Mouse (Mus musculus): ENCODE measurements at regions not wholly inside any gene's neighbourhood (a gene's known extent, or its start where the extent isn't known, plus 50 kb on each side); places are given as distances from the start of the nearest gene placed in this dataset.

- peak; percentile 21 for DNase-seq
Measured at GRCm38 (mm10) chr13:42592945-42593344, 87.5 kb upstream of the Phactr1 start.

DNA sequence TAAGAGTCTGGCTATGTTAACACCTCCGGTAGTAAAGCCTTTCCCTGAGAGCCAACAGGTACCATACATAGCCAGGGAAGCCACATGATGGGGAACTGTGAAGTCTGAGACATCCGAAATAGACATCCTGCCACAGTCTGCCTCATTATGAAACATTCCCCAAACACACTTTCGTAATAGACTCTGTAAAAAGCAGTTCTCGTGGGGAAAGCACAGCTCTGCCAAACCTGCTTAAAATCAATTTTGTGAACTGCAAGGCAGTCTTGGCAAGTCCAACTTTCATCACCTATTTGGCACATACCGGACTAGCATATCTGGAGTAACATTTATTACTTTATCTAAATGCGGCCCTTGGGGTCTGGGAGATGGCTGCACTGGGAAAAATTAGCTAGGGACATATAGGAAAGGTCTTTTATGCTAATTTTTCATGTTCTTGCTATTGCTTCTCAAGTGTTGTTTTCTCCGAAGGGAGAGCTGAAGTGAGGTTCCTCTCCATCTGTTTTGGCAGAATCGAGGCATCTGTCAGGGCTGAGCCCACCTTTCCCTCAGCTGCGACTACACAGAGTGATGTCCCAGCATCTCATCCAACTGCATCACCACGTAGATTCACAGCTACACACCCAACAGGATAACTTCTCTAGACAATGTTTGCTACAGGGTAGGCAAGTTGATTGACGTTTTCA is 86.8 kb upstream of the Phactr1 start:
- DNase-seq, result no peak

GRCm38 (mm10) chr13:42595180-42595579 is 85.2 kb upstream of the Phactr1 start:
- no peak for DNase-seq

- DNase-seq, result no peak
Measured at GRCm38 (mm10) chr13:42597781-42598180, 82.6 kb upstream of the Phactr1 start.

GRCm38 (mm10) chr13:42603308-42603707 is 77.1 kb upstream of the Phactr1 start:
- DNase-seq, result no peak

DNA sequence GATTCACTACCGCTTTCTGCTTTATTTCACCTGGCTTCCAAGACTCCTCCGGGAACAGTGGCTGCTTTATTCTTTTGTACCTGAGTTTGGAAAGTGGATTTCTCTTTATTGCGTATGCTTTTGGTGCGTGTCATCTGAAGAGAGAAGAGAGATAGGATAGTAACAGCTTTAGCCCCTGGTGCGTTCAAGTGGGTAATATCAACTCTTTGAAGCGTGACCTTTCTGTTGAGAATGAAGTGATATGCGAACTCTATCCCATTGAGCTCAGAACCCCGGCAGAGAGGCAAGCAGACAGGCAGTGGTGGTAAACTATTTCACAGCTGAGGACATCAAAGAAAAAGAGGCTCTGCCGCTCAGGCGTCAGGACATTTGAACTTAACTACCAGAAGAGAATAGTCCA is 72.7 kb upstream of the Phactr1 start:
- DNase-seq, result no peak

- DNase-seq, result peak; percentile 20
Measured at GRCm38 (mm10) chr13:42608963-42609362, 71.5 kb upstream of the Phactr1 start.

GRCm38 (mm10) chr13:42613326-42613725 is 67.1 kb upstream of the Phactr1 start:
- no peak for DNase-seq

- no peak for DNase-seq
Measured at GRCm38 (mm10) chr13:42615826-42616225, 64.6 kb upstream of the Phactr1 start.

- no peak for DNase-seq
Measured at GRCm38 (mm10) chr13:42617225-42617624, 63.2 kb upstream of the Phactr1 start.

DNA sequence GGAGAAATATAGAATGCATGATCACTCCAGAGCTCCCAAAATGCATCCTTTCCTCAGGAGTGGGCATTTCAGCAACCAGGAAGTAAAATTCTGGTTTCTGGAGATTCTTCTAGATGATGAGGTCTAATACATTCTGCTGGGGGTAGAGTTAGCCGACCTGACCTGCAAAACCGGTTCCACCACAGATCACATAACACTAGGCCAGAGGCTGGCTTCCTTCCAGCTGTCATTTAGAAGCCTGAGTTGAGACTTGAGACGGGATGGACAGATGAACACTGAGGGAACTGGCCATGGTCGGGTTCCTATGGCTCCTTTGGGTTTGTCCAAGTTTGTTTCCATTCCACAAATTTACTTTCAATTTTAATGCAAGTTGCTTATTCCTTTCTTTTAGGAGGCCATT is 62.6 kb upstream of the Phactr1 start:
- peak; percentile 62 for DNase-seq

DNA sequence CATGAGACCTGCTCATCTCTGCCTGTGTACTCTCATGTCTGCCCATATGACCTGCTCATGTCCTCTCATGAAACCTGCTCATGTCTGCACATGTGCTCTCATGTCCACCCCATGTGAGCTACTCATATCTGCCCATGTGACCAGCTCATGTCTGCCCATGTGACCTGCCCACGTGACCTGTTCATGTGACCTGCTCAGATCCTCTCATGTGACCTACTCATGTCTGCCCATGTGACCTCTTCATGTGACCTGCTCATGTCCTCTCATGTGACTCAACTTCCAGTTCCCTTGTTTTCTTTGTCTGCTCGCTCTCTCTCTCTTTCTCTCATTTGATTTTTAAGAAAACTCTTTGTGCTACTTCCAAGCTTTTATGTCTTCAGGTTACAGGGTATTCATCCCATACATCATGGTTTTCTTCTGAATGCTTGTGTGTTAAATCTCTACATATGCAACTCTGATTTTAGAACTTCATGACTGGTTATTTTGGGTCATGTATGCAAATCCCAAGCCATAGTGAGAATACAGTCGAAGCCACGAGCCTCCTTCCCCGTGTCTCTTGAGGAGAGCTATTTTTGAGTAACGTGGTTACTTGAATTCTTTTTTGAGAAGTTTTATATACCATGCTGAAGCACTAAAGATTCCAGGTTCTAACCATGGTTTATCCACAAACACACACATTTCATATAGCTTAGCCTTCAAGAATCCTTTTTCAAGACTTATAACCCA is 60.7 kb upstream of the Phactr1 start:
- no peak for DNase-seq

- peak; percentile 68 for DNase-seq
Measured at GRCm38 (mm10) chr13:42623491-42623890, 56.9 kb upstream of the Phactr1 start.

Measured in lung, postnatal 36 days (tissue).